Mouse (Mus musculus): Measurements from ENCODE around the gene Abr.

Gene Abr

GRCm38 (mm10) chr11:76406702-76407583 is 215.2 kb downstream of the Abr start, which contains the start of gene Timm22:
TSS of gene Timm22 (plus strand) at chr11:76406952.
- DNase-seq (ENCODE audit: low spot score in 2 of 2): peak; percentile 99 to 100

DNA sequence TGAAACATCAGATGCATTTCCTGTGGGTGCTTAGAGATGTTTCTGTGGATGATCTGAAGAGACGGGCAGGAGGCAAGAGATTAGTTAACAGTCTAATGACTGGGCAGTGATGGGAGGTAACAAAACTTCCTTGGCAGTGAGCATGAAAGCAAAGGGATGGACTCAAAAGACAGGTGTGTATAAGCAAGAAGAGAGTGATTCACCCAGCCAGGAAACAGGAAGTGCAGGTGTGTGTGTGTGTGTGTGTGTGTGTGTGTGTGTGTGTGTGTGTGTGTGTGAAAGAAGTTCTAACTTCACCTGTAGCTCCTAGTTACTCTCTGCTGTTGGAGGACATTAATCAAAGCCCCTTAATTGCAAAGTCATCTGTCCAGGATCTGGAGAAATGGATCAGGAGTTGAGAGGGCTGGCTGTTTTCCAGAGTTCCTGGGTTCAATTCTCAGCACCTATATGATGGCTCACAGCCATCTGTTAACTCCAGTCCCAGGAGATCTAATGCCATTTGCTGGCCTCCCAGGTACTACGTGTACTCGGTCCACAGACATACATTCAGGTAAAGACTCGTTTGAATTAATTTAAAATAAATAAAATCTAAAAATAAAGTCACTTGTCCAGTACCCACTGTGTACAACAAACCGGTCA is 216.4 kb downstream of the Abr start:
- DNase-seq (ENCODE audit: low spot score in 2 of 2): no peak

DNA sequence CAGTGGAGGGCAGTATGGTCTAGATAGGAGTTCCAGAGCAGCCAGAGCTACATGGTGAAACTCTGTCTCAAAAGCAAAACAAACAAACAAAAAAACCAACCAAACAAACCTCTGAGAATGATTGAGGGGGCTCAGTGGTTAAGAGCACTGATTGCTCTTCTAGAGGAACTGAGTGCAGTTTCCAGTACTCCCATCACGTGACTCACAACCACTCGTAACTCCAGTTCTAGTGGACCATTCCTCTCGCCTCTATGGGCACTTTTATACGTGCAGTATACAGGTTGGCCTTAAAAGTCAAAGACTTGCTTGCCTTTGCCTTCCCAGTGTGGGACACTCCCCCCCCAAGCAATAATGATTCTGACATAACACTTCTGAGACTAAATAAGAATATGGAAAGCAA is 217.0 kb downstream of the Abr start:
- DNase-seq (ENCODE audit: low spot score in 2 of 2): no peak

DNA sequence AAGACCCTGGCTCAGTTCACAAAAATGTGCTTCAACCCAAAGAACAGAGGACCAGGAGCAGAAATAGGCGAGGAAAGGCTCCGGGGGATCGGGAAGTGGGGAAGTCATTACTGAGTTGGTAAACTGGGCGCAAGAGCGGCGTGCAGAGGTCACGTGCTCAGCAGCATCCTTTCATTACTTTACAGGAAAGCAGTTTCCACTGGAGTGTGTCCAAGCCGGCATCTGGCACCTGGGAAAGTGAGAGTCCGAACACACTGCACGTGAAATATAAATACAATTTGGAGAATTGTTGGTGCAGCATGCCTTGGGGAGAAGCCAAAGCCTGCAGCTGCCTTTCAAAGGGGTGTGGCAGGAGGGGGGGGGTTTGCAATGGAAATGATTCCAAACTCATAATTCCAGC is 220.7 kb downstream of the Abr start:
- DNase-seq (ENCODE audit: low spot score in 2 of 2): no peak

- no peak for DNase-seq (ENCODE audit: low spot score in 2 of 2)
Observed at GRCm38 (mm10) chr11:76399587-76400330, 222.4 kb downstream of the Abr start.

- peak; percentile 73 to 79 for DNase-seq (ENCODE audit: low spot score in 2 of 2)
Observed at GRCm38 (mm10) chr11:76398798-76399586, 223.1 kb downstream of the Abr start, which contains the start of gene Nxn. TSS of gene Nxn (minus strand) at chr11:76399140.

GRCm38 (mm10) chr11:76398312-76398797 is 223.8 kb downstream of the Abr start:
- no peak for DNase-seq (ENCODE audit: low spot score in 2 of 2)

DNA sequence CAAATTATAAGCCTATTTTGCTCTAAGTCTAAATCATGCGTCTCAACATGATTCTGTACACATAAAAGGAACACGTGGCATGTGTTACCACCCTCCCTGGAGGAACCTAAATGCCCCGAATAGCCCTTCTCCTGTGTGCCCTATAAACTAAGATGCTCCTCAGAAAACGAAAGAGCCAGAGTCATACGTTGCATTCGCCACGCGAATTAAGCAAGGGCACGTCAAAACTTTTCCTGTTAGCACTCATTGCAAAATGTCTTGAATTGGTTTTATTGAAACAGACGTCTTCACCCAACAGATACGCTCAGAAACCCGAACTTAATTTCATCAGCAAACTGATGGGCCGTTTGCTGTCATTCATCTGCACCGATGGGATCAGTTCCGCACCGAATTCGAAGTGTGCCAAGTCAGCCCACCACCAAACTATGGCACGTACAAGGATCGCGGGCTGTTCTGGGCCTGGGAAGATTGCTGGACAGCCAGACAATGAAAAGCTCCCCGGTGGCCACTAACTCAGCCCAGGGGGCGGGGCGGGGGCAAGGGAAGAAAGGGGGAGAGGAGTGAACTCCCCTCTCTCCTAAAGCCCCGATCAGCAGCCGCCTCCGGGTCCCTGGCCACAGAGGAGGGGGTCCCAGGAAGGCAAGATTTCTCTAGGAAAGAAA is 224.3 kb downstream of the Abr start:
- DNase-seq (ENCODE audit: low spot score in 2 of 2): no peak

- DNase-seq (ENCODE audit: low spot score in 2 of 2): no peak
Observed at GRCm38 (mm10) chr11:76392996-76393395, 229.1 kb downstream of the Abr start.

GRCm38 (mm10) chr11:76392532-76392931 is 229.6 kb downstream of the Abr start:
- no peak for DNase-seq (ENCODE audit: low spot score in 2 of 2)

DNA sequence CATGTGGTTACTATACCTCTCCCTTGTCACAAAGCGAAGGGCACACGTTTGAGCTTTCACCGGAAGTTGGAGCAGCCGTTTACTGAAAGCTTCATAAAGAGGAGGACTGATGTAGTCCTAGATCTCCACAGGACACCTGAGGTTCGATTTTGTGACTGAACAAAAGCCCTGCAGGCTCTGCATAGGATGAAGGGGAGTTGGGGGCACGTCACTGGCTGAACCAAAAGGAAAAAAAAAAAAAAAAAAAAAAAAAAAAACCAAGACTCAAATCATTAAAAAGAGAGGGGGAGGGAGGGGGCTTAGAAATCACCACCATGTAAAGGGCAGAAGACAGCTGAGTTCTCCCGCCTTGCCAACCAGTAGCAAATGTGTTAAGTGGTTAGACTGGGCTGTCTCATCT is 233.4 kb downstream of the Abr start:
- no peak for DNase-seq (ENCODE audit: low spot score in 2 of 2)

- no peak for DNase-seq (ENCODE audit: low spot score in 2 of 2)
Observed at GRCm38 (mm10) chr11:76387097-76387496, 235.0 kb downstream of the Abr start.

DNA sequence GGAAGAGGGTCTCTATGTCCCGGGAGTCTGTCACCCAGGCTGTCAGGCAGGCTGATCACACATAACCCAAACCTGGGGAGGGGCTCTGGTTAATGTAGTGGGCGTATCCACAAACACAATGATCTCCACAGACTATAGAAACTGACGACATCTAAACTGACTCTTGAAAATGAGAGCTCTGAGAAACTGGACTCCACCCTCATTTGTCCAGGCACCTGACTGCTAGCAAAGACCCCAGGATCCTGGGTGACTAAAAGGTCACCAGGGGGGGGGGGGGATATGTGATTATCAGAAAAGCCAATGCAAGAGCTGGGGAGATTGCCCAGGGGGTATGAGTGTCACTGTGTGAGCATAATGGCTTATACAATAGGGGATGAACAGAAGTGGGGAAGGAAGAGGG is 236.4 kb downstream of the Abr start:
- no peak for DNase-seq (ENCODE audit: low spot score in 2 of 2)

DNA sequence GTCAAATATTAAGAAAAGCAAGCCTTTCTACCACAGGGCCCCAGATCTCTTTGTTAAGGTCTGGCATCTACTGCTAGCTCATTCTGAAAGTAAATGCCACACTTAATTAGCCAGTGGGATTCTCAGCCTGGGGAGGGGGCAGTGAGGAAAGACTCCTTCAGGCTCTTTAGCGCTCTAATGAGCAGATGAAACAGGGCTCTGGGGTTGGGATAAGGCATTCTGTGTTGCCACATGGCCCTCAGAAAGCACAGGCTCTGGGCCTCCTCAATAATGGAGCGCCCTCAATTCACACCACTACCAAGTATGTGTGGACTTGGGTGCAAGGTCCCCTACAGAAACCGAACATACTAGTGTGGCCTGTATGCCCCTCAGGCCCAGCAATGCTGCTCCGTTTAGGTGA is 237.1 kb downstream of the Abr start:
- no peak for DNase-seq (ENCODE audit: low spot score in 2 of 2)

DNA sequence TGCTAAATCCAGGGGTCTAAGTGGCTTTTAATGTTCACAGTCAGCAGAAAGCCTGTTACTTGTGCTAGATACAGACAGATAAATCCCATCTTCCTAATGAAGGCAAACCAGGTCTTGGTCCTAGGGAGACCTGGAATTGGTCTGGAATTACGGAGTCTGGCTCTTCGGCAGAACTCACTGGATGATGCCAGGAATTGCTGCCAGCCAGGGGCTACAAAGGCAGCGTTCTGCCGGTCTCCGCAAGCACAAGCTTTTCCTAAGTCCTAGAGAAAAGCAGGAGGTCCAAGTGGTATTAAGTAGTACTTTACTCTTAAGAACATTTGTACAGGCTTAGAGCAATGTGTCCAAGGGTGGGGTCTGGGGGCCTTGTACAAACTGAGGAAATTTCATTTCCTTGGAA is 237.8 kb downstream of the Abr start:
- no peak for DNase-seq (ENCODE audit: low spot score in 2 of 2)

DNA sequence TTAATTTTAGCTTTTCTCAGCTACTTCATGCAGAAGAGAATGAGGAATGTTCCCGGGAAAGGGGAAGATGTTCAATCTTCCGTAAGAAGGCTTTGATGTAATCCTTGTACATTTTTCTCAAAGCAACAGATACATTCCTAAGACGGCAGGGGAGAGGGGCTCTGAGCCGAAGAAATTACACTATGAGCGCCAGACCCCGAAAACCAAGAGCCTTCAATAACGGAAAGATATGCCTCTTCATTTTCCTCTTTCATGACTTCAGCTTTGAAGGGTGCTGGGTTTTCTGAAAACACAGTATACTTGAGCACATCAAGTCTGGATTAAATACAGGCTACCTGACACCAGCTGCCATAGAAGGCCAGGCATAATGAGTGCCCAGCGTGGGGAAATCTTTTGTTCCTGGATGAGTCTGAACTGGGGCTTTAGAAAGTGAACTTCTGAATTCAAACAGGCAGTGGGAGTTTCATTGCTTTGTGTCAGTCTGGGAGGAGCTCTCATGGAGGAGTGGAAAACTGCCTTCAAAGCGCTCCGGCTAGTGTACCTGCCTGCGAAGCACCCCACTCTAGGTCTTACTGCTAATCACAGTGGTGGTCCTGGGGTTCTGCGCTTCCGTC is 239.3 kb downstream of the Abr start:
- no peak for DNase-seq (ENCODE audit: low spot score in 2 of 2)

DNA sequence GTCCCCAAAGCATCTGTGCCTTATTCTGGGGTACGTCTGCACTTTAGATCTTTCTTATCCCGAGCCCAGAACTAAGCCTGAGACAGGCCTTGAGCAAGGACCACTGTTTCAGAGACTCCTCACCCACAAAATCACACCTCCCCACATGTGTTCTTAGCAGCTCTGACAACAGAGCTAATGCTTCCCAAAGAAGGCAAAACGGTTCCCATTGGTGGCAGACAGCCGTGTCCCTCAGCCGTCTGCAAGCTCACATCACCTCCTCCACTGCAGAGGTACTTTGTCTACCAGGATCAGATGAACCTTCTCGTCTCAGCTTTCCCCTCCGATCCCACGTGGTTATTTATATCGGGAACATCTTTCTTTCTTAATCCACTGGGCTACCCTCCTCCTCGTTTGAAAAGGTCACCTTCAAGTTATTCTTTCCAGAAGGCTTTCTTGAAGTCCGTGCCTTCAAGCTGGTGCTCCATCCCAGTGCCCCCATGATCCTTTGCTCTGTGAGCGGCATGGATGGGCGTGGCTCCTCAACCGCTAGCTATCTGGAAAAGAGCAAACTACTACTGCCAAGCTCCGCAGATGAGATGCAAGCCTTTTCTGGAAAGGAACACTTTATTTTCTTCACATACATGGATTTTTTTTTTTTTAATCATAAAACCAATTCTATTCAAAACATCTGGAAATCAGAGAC is 240.8 kb downstream of the Abr start:
- DNase-seq (ENCODE audit: low spot score in 2 of 2): no peak

DNA sequence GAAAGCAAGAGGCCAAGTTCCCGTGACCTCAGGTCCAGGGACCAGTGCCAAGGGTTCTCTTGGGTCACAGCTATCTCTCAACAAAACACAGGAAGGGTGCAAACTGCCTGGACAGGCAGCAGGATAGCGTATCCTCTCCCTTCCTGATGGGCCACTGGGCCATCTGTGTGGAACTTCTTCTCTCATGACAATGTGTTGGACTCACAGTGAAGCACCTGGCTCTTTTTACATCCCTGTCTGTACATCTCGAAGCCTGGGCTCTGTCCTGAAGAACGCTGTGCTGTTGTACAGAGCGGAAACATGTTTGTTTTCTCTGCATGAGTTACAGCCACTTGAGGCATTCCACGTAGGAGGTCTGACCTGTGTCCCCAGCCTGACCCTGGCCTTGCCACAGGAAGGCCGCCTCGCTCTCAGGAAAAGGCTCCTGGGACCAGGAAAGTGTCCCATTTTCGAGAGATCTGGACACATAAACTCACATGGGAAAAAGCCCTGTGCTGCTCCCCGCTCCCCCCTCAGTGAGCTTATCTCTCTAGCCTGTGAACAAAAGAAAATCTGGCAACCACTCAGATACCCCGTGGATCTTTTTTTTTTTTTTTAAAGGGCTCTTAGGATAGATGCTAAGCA is 242.1 kb downstream of the Abr start:
- DNase-seq (ENCODE audit: low spot score in 2 of 2): no peak

DNA sequence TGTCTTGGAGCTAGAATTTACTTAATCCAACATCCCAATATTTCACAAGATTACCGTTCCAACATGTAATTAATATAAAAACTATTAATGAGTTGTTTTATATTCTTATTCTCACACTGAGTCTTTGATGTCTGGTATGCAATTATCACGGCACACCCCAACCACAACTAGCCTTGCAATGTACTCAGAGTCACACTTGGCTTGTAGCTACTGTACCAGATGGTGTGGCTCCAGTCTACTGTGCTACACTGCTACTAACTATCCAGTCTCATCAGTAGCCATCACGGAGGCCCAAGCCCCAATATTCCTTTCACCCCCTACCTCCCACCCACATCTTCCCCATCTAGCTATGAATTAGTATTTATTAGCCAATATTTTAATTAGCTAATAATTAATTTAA is 245.7 kb downstream of the Abr start:
- DNase-seq (ENCODE audit: low spot score in 2 of 2): no peak
